Mouse (Mus musculus) liver, adult 2 months (tissue): ENCODE results near the gene Col6a1.

Source experiments
- CTCF ChIP-seq: fragments of 200-500 bp; IDR thresholded peaks from 2 replicates; pipeline ENCODE4 v1.5.1; 2011; ENCODE audit warnings: low read depth, low read length, control low read depth
- POLR2A ChIP-seq: fragments of 200-500 bp; IDR thresholded peaks from 2 replicates; pipeline ENCODE4 v1.6.1; 2011; ENCODE audit warnings: low read length, control low read depth; ENCODE audit not compliant: insufficient read depth; ENCODE audit errors: extremely low read depth

- TF ChIP-seq POLR2A (no peak), CTCF (peak; percentile 94)
Observed at GRCm38 (mm10) chr10:76734979-76735378, 9.0 kb upstream of the Col6a1 start.
